Mouse (Mus musculus) urinary bladder, adult 2 months (tissue): ENCODE measurements at regions not wholly inside any gene's neighbourhood (a gene's known extent, or its start where the extent isn't known, plus 50 kb on each side); places are given as distances from the start of the nearest gene placed in this dataset.

Source experiments
- DNase-seq: peaks from one replicate; pipeline ENCODE4 v3.0.0; 2022; ENCODE audit warnings: low spot score

DNA sequence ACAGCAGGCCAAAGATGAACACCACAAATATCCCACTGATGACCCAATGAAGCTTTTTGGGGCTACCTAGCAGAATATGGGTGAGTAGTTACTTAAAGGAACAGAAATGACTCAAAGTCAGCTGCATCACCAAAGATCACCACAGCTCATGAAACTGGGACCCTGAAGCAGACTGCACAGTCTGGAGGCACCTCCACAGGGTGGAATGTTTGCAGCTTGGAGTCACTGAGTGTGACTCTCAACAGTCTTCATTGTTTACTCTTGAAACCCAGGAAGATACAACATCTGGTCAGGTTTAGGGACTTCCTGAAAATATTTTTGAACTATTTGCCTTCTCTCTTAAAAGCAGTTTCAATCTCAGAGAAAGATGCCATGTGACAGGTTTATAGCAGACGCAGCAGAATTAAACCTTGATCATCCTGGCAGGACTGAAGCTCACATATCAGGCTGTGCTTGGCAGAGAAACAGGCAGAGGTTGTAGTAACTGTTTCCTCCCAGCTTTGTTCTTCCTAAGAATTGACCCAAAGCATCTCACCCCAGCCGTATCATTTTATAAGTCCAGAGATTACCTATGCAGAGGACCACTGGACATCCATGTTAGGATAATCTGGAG lies 944.1 kb upstream of the Adgrl4 start:
- no peak for DNase-seq

- no peak for DNase-seq
Observed at GRCm38 (mm10) chr3:150530966-150531365, 906.7 kb upstream of the Adgrl4 start.

- no peak for DNase-seq
Observed at GRCm38 (mm10) chr3:150543118-150543517, 894.6 kb upstream of the Adgrl4 start.

GRCm38 (mm10) chr3:150588474-150588873 lies 849.2 kb upstream of the Adgrl4 start:
- DNase-seq, result no peak

DNA sequence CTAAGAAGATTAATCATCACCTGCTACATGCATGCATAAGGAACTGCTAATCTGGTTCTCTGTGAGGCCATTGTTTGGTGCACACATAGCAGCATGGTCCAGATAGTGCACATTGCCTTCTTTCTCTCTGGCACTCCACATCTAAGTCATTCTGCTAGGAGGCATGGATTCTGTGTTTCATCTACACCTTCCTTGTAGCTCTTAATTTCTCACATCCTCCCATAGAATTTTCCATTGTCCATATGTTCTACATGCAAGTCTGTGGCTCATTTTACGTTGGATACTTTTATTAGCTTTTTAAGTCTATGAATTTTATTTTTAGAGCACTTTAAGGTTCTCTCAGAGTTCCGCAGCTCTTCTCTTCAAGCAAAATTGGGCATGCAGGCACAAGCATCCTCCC lies 846.7 kb upstream of the Adgrl4 start:
- DNase-seq, result no peak

DNA sequence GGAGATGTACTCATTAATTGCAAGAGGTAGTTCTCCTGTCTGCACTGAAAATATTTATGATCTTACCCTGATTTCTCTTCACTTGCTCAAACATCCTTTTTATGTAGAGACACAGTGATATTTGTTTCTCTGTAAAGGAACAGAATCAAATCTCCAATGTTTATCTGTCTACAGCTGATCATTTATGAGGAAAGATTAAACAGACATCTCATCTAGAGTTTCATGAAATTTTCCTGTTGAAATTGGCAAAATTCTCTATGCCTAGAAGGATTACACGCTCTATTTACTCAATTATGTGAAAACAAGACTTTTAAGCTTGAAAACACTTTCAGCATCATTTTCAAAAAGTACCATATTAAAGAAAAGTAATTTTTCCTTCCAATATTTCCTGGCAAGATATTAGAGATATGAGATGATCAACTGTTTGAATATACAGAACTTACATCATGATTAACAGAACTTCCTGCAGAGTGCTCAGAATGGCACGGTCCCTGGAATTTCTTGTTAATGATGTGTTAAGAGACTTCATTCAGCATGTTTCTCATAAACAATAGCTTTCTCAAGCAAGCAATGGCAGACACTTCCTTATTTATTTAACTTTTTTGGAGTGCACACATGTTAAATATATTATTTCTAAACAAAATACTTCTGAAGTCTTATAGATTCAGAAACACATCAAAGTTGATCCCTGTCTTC lies 834.1 kb upstream of the Adgrl4 start:
- DNase-seq, result no peak

GRCm38 (mm10) chr3:150610681-150611101 lies 827.0 kb upstream of the Adgrl4 start:
- DNase-seq, result peak; percentile 27

- DNase-seq, result no peak
Observed at GRCm38 (mm10) chr3:150637544-150637943, 800.1 kb upstream of the Adgrl4 start.

GRCm38 (mm10) chr3:150640004-150640676 lies 797.5 kb upstream of the Adgrl4 start:
- DNase-seq, result no peak

- DNase-seq, result no peak
Observed at GRCm38 (mm10) chr3:150648040-150648439, 789.6 kb upstream of the Adgrl4 start.

DNA sequence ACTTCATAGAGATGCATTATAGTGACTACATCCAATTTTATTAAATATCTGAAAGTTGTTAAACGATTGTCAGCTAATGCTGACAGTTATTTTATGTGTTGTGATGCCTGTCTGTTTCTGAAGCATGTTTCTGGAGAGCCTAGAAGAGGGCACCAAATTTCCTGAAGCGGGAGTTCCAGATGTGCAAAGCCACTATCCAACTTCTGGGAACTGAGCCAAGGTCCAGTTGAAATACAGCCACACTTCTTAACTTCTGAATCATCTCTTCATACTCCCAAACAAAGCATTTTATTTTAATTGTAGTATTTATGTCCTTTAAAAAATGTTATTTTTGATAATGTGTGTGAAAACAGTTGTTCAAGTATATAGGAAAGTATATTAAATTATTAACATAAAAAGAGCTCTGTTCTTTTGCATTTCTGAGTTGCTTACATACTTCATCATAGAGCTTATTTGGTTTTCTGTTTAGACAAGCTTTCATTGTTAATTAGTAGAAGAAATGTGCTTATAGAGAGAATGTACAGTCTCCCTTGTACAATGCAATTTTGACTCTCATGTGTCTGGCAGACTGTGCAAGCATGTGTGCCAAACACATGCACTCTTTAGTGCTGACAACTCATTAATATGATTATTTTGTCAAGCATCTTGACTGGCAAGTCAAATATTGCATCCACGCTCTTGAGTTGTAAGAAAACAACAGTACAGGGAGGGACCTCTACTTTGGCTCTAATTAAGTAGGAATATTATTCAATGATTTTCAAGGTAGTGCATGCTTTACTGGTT lies 787.7 kb upstream of the Adgrl4 start:
- DNase-seq, result no peak

- no peak for DNase-seq
Observed at GRCm38 (mm10) chr3:150695751-150696150, 741.9 kb upstream of the Adgrl4 start.

DNA sequence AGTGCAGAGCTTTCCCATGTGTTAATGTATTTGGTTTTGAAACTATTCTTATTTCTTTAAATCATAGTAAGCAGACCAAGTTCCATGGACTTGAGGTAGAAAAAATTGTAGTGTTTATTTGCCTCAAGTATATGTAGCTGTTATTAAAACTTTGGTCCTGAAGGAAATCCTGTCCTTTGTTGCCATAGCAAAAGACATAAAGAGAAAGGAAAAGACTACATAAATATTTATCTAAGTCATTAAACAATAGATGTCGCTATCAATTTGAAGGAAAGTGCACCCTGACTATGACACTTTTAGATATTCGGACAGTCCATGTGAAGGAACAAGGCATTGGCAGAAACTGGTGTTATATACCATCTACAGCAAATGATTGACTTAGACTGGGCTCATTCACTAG lies 737.7 kb upstream of the Adgrl4 start:
- no peak for DNase-seq
